Mouse (Mus musculus) heart, adult 8-10 months (tissue): Measurements from ENCODE around the gene Ptpn6. TPM values are rescaled to one million over a fixed set of nuclear protein-coding genes. Genes with fewer than 3 reads are reported as not detected.
"Not testable (repeated sequence)": the region's sequence is repeated elsewhere in the genome, so short reads cannot be mapped to it uniquely, and the experiment has no call there.

Experiments
- DNase-seq: peaks from one replicate; pipeline ENCODE4 v3.0.0; 2022; ENCODE audit warnings: low spot score
- total RNA-seq, 4 experiments: library from RNA; stranded (reverse); gene quantifications; 2 replicates each; pipeline ENCODE4 v1.2.4; 2022

Ptpn6 gene
- total RNA-seq, 4 experiments from 2014 or later, result 2.0 to 5.7 (median 3.1) TPM

- peak; percentile 56 for DNase-seq
Observed at GRCm38 (mm10) chr6:124699962-124700610, 38.4 kb downstream of the Ptpn6 start.

DNA sequence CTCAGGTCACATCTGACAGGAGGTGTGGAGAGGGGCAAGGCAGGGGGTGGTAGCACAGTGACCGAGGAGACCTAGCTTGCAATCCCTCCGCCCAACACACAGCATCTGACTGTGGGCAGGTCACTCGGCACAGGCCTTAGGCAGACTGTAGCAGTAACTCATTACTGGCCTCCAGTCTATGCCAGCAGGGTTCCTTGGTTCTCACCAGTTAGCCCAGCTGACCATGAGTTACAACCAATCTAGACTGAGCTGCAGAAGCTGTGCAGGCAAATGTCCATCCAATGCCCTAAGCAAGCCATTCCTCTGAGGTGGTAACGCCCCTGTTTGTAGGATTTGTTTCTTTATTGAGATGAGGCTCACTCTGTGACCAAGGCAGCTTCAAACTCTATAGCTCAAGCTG is 39.1 kb downstream of the Ptpn6 start:
- no peak for DNase-seq

GRCm38 (mm10) chr6:124698751-124699150 is 39.8 kb downstream of the Ptpn6 start:
- no peak for DNase-seq

DNA sequence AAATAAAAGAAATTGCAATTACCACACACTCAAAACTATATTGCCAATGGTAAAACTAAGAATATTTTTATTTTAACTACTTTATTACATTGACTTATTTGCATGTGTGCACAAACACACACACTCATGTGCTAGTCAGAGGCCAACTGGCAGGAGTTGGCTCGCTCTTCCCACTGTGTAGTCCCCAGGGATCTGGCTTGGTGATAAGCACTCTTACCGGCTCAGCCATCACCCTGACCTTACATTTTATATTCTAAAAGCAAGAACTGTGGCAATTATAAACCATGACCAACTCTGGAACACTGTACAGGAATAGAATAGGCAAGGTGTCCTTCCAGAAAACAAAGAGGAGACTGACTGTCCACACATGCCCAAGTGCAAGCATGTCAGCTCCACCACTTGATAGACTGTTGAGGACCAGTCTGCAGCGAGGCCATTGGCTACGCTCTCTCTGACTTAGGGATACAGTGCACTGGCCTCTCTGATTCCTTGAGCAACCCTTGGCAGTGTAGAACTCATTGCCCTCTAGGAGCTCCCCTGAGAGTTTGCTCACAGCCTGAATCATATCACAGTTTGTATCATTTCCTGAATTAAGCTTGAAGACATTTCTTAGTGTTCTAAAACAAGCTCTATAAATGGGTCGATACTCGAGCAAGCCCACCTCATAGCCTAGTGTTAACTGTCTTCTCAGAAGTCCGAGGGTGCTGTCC is 41.9 kb downstream of the Ptpn6 start:
- no peak for DNase-seq

GRCm38 (mm10) chr6:124694166-124694955 is 44.2 kb downstream of the Ptpn6 start:
- DNase-seq, result peak; percentile 62

DNA sequence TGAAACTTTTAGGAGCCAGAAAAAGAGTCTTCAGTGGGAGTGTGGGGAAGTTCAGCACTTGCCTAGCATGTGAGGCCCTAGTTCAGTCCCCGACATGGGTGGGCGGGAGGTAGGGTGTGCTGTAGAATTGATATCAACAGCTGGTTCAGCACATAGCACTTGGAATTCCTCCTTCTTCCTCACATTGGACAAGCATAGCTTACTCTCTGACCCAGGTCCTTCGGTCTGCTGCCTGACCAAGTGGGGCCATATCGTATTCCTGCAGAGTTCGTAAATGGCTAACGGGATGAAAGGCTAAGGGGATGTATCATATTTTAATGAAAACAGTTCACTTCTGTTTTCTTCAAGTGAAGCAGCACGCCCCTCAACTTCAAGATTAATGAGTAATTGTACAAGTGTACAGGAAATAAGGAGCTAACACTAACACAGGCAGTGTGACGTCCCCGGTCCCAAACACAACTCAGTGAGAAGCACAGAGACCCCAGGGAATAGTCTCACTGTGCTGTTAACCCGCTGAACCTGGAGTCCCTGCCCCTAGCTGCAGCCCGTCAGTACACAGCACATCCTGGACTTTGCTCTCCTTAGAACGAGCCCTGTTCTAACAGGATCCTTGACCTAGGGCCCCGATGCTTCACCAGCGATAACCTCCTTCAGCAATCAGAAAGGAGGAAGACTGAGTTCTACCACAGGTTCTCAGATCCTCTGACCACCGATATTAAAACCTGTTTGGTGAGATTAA is 45.1 kb downstream of the Ptpn6 start:
- no peak for DNase-seq

DNA sequence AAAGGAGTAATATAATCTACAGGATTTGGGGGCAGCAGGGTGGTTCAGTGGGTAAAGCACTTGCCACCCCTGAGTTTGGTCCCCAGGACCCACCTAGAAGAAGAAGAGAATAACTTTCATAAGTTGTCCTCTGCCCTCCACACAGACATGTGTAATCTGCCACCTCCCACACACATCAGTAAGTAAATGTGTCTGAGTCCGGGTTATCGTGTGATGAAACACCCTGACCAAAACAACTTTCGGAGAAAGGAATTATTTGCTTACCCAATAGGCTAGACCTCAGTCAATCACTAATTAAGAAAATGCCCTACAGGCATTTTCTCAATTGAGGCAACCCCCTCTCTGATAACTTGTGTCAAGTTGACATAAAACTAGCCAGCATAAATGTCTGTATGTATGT is 48.0 kb downstream of the Ptpn6 start:
- no peak for DNase-seq

GRCm38 (mm10) chr6:124689011-124689410 is 49.5 kb downstream of the Ptpn6 start:
- DNase-seq, result no peak

- DNase-seq, result no peak
Observed at GRCm38 (mm10) chr6:124688151-124688758, 50.3 kb downstream of the Ptpn6 start.

GRCm38 (mm10) chr6:124686644-124687043 is 51.9 kb downstream of the Ptpn6 start:
- DNase-seq, result not testable (repeated sequence)

GRCm38 (mm10) chr6:124685606-124686386 is 52.7 kb downstream of the Ptpn6 start:
- DNase-seq, result no peak

DNA sequence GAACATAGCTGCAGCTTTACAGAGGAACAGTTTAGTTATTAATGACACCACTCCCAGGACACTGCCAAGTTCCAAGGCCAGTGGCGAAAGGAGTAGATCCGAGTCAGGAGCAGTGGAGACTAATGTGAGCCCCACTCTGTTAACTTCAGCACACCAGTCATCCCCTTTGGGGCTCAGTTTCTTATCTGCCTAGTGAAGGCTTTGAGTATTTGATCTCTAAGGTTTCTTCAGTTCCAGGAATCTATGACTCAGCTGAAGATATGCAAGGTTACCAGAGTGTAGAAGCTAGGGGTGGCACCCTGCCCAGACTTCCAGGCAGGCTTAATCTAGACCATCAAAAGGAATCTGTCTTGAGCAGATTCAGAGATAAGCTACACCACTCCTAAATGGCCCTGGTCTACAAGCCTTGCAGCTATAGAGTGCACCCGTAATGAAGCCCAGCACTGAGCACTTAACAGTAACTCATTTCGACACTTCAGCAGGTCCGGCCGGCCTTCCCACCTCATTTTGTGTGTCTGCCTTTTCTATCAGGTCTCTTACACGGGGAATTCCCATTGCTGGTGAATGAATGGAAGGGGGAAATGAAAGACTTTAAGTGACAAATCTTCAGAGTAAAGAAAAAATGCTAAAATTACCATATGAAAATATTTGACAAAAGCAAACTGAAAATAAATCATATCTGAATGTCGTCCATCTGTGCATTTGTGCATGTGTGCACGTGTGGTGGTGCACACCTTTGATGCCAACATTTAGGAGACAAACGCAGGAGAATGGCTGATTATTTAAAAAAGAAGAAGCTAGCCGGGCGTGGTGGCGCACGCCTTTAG is 54.7 kb downstream of the Ptpn6 start:
- no peak for DNase-seq

DNA sequence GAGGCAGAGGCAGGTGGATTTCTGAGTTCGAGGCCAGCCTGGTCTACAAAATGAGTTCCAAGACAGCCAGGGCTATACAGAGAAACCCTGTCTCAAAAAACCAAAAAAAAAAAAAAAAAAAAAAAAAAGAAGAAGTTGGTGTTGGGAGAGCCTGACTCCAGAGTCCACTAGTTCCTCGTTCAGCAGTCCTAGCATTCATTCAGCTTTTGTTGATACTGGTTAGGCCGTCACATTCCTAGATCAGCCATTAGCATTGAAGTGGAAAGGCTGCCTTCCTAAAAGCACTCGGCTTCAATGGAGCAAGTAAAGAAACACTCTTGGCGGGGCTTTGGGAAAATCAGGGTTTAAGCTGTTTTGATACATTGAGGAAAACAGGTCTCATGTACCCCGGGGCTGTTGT is 56.2 kb downstream of the Ptpn6 start:
- DNase-seq, result not testable (repeated sequence)

DNA sequence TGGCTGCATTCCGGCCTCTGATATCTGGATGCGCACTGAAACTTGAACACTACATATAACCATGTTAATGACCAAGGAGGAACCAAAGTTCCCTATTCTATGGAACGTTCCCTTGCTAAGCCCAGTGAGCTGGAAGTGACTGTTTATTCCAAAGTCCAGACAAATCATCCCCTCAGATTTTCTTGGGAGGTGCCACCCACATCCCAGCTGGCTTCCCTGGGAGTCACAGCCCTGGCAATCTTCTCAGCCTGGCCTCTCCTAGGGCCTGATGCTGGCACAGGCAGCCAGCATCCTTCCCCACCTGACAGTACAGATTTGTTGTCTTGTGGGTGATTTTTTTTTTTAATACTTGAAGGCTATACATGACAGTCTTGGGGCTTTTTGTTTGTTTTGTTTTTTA is 59.0 kb downstream of the Ptpn6 start:
- no peak for DNase-seq

GRCm38 (mm10) chr6:124678769-124679168 is 59.7 kb downstream of the Ptpn6 start:
- no peak for DNase-seq

GRCm38 (mm10) chr6:124676171-124676570 is 62.3 kb downstream of the Ptpn6 start:
- no peak for DNase-seq

DNA sequence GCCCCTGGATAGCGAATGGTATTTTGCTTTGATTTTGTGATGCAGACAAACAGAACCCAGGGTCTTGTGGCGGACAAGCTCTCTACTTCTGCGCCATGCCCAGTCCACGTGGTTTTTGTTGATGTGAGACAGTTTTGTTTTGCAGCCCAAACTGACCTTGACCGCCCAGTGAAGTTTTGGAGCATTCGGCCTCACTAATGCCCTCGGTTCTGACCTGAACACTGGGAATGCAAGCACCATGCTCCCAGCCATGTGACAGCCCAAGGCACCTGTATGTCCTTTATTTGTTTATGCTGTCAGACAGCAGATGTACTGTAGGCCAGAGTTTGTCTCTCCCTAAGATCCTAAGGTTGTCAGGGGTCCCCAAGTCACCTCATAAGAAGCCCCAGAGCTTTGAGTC is 63.9 kb downstream of the Ptpn6 start:
- DNase-seq, result no peak

DNA sequence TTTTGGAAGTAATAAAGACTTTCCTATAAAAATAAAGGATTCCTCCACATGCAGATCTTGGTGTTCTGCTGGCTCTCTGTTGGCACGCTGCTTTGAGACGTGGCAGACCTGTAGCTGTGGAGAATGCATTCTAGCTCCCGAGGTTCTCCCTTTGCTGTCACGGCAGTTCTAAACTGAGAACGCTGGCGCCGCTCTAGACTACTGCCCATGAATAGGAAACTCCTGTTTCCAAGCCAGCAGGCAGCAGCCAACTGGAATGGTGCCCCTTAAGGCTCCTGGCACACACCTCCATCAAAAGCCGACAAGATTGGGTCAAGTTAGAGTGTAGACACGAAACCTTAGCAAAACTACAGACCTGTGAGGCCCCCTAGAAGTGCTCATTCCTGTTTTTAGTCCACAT is 64.9 kb downstream of the Ptpn6 start:
- DNase-seq, result peak; percentile 33

DNA sequence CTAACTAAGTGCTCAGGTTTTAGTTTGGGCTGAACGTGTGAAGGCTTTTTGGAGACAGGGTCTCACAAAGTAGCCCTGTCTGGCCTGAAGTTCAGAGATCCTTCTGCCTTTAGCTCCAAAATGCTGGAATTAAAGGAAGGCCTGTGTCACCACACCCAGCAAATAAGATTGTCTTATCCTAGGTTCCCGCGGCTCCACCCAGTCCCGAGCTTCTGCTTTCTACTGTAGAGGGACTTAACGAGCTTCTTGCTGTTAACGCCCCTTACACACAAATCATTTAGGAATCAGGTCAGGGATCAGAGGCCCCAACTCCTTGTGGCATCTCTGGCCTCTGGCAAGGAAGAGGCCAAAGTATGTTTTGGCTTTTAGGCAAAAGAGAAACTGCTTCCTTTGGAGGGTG is 66.4 kb downstream of the Ptpn6 start:
- DNase-seq, result no peak
